Mouse (Mus musculus) left cerebral cortex, postnatal 14 days (tissue): ENCODE results near the gene Erbb4. TPM values are rescaled to one million over a fixed set of nuclear protein-coding genes. Genes with fewer than 3 reads are reported as not detected.

Experiments used
- DNase-seq, 2 experiments: peaks; one replicate each; pipeline ENCODE4 v3.0.0; 2021 to 2022; ENCODE audit warnings: low spot score in 2 of 2, mixed read lengths in 1 of 2
- intact Hi-C: fragments of 180-260 bp; cut with DNase I; formaldehyde crosslinking; loops from one replicate; pipeline ENCODE4 v1.15.1; 2025
- total RNA-seq, 2 experiments: library from RNA; stranded (reverse); gene quantifications; 2 replicates each; pipeline ENCODE4 v1.2.3; 2021

The Erbb4 gene
- total RNA-seq, 2 experiments from 2014 or later: 55.3 to 57.2 TPM

DNA sequence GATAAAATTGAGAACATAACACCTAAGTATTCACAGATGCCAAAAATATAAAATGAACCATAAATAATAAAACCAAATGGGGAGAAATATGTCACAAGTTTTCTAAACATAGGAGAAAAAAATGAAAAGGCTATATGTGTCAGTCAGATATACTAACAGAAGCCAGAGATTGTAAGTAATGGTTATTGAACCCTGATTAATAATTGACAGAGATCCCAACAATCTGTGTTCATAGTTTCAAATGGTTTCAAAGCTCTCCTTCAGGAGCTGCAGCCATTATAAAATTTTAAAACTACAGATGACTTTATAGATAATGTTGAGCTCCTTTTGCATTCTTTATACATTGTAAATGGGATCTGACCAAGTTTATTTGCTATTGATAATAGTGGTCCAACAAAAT lies 426.4 kb downstream of the Erbb4 start:
- DNase-seq: no peak
- intact Hi-C loops: no loop called here

DNA sequence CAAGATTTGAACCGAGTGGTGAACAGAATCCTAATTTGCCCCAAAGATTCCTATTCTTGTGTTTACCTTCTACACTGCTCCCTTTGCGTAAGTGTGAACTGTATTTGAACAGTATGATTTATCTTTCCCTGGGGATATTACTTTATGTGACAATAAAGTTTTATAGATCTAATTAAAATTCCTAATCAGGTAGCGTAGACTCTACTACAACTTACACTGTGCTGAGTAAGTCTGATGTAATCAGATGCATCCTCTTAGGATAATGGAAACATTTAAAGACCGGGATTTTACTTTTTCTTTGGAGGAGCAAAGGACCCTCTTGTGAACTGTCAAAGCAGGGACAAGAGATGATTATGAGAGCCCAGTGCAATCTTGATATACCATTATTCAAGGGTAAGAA lies 433.2 kb downstream of the Erbb4 start:
- intact Hi-C loops: no loop called here

GRCm38 (mm10) chr1:68666831-68667601 lies 440.8 kb downstream of the Erbb4 start:
- intact Hi-C loops: no loop called here
- no peak for DNase-seq

More for the DNA sequence above, 433.2 kb downstream of the Erbb4 start:
- no peak for DNase-seq

DNA sequence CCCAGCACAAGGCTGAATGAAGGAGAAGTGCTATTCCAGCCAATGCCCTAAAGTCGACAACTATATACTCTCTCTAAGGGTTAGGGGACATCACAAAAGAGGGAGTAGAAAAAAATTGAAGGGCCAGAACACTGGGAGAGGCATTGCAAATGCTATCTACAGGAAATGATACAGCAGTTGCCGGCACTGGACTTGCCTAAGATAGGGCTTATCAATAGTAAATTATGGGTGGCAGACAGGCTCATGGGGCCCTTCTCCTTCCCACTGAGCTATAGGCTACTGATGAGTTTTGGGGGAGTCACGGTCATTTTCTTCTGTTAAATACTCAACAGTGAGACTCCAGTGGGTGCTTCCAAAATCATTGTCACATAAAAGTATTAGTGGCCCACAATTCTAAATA lies 517.4 kb downstream of the Erbb4 start:
- DNase-seq: no peak
- intact Hi-C loops: no loop called here

DNA sequence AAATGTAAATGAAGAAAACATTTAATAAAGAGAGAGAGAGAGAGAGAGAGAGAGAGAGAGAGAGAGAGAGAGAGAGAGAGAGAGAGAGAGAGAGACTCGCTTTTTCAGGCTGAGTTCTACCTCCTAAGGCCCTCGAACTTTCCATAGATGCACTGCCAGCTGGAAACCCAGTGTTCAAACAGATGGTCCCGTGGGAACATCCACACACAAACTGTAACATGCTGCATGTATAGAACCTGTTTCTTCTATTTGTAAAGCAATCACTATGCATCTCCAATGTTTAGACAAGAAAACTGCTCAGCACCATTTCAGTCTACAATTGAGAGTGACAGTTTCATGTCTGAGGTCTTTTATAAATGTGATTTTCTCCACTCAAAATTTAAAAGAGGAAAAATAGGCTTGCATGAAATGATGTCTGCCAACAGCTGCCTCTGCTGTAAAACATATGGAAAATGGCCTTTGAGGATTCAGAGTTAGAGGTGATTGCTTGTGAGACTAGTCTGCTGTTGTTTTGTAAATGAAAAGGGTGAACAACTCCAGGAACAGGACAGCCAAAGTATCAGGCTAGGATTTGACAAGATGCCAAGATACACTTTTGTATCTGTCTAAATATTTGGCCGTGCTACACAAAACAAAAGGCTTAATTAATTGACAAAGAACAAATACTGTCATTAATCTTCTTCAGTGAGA lies 533.9 kb downstream of the Erbb4 start:
- intact Hi-C loops: no loop called here
- DNase-seq: peak; percentile 10 to 20

DNA sequence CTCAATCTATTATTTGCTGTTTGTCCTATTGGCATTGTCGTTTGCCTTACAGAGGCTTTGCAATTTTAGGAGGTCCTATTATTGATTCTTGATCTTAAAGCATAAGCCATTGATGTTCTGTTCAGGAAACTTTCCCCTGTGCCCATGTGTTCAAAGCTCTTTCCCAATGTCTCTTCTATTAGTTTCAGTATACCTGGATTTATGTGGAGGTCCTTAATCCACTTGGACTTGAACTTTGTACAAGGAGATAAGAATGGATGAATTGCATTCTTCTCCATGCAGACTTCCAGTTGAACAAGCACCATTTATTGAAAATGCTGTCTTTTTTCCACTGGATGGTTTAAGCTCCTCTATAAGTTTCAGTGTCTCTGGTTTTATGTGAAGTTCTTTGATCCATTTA lies 536.9 kb downstream of the Erbb4 start:
- DNase-seq: no peak
- intact Hi-C loops: no loop called here

- intact Hi-C loops: no loop called here
- no peak for DNase-seq
Observed at GRCm38 (mm10) chr1:68542942-68543341, 564.9 kb downstream of the Erbb4 start.

DNA sequence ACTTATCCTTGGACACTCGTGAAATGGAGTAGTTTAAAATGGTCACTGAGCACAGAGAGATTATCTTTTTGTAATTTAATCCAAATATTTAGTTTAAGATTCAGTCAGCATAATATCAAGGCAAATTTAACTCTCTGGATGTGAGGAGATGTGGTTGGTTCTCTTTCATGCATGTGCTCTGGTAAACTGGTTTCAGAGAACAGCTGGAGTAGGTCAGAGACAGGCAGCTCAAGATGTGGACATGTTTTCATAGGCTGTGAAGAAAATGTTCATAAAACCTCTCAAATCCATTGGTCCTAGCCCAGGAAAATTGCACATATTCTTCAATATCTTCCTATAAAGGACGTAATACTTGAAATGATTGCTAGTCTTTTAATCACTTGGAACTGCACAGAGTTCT lies 590.0 kb downstream of the Erbb4 start:
- DNase-seq: no peak
- intact Hi-C loops: no loop called here

GRCm38 (mm10) chr1:68503873-68504272 lies 604.0 kb downstream of the Erbb4 start:
- intact Hi-C loops: no loop called here
- no peak for DNase-seq

GRCm38 (mm10) chr1:68501561-68501960 lies 606.3 kb downstream of the Erbb4 start:
- intact Hi-C loops: no loop called here
- DNase-seq: no peak

DNA sequence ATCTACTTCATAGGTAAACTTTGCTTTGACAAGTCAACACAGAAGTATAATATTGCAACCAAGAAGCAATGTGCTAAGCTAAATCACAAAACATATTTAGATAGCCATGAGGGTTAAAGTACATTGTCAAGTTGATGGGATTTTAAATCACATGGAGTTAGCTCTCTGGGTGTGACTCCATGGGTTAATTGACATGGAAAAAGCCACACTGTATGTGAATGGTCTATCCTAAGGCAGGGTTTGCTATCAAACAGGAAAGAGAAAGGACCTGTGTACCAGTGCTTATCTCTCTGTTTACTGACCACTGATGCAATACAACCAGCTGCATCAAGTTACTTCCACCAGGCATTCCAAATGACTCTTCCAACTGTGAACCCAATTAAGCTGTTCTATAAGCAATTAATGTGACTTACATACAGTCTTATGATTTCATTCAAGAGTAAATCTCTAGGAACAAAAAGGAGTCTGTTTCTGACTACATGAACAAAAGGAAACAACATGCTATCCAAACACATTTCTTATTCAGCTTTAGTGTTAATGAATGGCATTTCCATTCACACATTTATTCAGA lies 641.4 kb downstream of the Erbb4 start:
- no peak for DNase-seq
- intact Hi-C loops: no loop called here

DNA sequence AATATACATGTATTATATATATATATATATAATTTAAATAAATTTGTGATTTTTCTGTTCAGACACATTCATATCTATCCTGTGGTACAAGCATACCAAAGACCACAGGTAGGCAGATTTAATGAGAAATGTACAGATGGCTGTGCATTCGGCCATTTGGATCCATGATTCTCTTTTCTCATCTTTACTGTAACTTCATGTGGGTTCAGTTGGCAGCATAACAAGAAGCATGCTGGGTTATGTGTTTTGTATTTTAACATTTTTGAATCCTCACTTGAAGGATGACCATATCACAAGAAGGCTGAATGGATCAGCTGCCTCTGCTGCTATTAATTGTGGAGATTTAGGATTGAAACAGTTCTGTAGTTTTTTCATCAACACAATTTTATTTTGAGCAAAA lies 656.6 kb downstream of the Erbb4 start:
- intact Hi-C loops: no loop called here

GRCm38 (mm10) chr1:68424336-68424983 lies 683.4 kb downstream of the Erbb4 start:
- DNase-seq: no peak
- intact Hi-C loops: no loop called here

More for the DNA sequence above, 656.6 kb downstream of the Erbb4 start:
- DNase-seq: no peak

GRCm38 (mm10) chr1:68401204-68401603 lies 706.7 kb downstream of the Erbb4 start:
- DNase-seq: no peak
- intact Hi-C loops: no loop called here

GRCm38 (mm10) chr1:68371531-68371930 lies 736.3 kb downstream of the Erbb4 start:
- peak in 1 of 2 experiments; percentile 8 for DNase-seq
- intact Hi-C loops: no loop called here

DNA sequence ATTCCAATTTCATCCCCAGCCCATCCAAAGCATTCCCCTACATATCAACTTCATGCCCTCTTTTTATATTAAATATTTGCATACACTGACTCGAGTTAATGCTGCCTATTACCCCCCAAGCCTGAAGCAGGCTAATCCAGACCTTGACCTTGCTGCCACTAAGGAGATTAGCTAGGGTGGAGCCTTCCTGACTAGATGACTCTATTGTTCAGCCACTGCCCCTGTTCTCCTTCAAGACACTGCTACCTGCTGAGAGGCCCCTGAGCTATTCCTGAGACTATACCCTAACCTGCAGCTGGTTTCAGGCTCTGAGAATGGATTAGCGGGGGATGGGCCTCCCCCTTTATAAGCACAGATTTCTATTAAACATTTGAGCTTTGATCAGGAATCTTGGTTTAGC lies 774.1 kb downstream of the Erbb4 start:
- DNase-seq: no peak
- intact Hi-C loops: no loop called here

DNA sequence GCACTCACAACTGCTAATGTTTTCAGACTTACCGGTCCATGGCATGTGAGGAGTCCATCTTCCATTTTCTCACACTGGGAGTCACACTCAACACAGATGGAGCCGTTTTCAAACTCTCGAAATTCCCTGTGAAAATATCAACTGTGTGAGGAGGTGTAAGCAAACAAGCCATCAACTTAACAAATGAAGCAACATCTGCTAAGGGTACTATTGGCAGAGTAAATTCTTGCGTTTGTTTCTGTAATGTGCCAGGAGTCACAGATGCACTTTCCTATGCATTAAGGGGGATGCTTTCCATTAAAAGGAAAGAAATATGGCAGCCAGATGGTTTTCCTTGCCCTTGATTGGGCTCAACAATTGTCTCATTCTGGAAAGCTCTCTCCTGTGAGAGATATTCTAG lies 802.0 kb downstream of the Erbb4 start:
- no peak for DNase-seq
- intact Hi-C loops: no loop called here

GRCm38 (mm10) chr1:68284443-68284842 lies 823.4 kb downstream of the Erbb4 start:
- intact Hi-C loops: no loop called here
- no peak for DNase-seq

- no peak for DNase-seq
- intact Hi-C loops: no loop called here
Observed at GRCm38 (mm10) chr1:68275819-68276218, 832.0 kb downstream of the Erbb4 start.

DNA sequence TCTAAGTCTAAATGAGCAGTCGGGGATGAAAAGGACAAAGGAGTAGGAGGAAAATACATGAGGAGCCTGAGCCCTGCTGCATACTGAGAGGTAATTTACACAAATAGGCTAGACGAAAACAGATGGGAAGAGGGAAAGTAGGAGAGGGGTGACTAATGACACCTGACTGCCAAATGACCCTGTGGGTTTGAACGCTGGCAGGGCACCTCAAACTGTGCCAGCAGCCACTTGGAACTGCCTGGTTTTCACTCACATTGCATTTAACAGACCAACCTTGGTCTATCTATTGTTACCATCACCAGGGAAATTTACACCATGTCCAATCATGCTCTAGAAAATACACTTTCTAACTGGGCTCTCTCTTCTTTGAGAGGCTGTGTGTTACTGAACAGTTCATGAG lies 929.3 kb downstream of the Erbb4 start:
- DNase-seq: no peak
- intact Hi-C loops: no loop called here
